Mouse (Mus musculus): ENCODE results near the gene Srsf6. TPM values are rescaled to one million over a fixed set of nuclear protein-coding genes. Genes with fewer than 3 reads are reported as not detected.
A peak's percentile ranks its signal among the peaks of the same experiment; 100 is the strongest.

Gene Srsf6
- polyA plus RNA-seq, 1 experiment from 2014 or later = 138 TPM

DNA sequence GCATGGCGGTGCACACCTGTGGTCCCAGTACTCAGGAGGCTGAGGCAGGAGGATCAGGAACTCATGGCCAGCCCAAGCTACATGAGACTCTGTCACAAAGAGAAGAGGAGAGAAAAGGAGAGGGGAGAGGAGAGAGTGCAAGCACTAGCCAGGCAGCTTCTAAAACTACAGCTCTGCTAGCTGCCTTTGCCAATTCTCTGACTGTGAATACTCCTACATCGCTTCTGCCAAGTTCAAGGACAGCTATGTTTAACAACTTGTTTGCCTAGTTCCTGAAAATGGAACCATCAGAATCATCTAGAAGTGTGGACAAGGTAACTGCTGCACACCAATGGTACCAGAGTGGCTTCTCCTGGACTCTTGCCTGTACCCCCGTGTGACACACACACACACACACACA lies 17.3 kb upstream of the Srsf6 start:
- H3K27ac ChIP-seq = no peak overlapping the region
- H3K4me1 ChIP-seq (replicated peaks) = no peaks in the 10 kb centered on the region
- no peak overlapping the region for H3K4me3 ChIP-seq (replicated peaks)
- no peak overlapping the region for H3K4me2 ChIP-seq
- ATAC-seq (ENCODE audit: low read depth) (no peak), DNase-seq (no peak)
- H3K9ac ChIP-seq = no peak overlapping the region
- WGBS (ENCODE audit: insufficient replicate concordance) = 53% methylated on average over 3 of the region's 3 CpGs
- H3K9me3 ChIP-seq (replicated peaks) = no peaks in the 10 kb centered on the region
- H3K36me3 ChIP-seq = no peaks in the 10 kb centered on the region
- H3K27me3 ChIP-seq = 0 out of 2 replicates have a peak, but pooled peaks cover 5% of the 10 kb centered on the region

GRCm38 (mm10) chr2:162914519-162914918 lies 16.8 kb upstream of the Srsf6 start:
- Histone ChIP-seq H3K4me3 (replicated peaks) (no peak overlapping the region), H3K27me3 (0 out of 2 replicates have a peak, but pooled peaks cover 5% of the 10 kb centered on the region), H3K36me3 (no peaks in the 10 kb centered on the region), H3K27ac (no peak overlapping the region), H3K9ac (no peak overlapping the region), H3K4me1 (replicated peaks) (no peaks in the 10 kb centered on the region), H3K9me3 (replicated peaks) (no peaks in the 10 kb centered on the region), H3K4me2 (no peak overlapping the region)
- ATAC-seq (ENCODE audit: low read depth) (no peak), DNase-seq (no peak)
- WGBS (ENCODE audit: insufficient replicate concordance) = 51% methylated on average over 2 of the region's 2 CpGs

DNA sequence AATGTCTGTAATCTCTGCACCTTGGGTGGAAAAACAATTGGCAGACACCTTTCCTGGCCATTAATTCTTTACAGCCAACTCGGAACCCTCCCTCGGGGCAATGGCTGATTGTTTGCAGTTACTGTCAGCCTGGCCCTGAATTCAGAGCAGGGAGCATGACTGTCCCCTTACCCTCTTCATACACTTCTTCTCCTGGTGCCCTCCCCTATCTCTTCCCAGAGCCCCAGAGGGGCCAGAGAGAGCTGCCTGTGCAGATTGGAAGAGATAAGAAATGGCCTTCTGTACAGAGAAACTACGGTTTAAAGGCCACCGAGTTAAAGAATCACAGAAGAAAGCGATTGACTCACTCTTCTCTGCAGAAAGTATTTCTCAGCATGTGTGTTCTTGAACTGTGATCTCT lies 11.4 kb upstream of the Srsf6 start:
- Histone ChIP-seq H3K4me1 (replicated peaks) (no peaks in the 10 kb centered on the region), H3K36me3 (no peaks in the 10 kb centered on the region), H3K27me3 (0 out of 2 replicates have a peak, but pooled peaks cover 3% of the 10 kb centered on the region), H3K4me2 (no peak overlapping the region), H3K9ac (no peak overlapping the region), H3K4me3 (replicated peaks) (no peak overlapping the region), H3K9me3 (replicated peaks) (no peaks in the 10 kb centered on the region), H3K27ac (no peak overlapping the region)
- ATAC-seq (ENCODE audit: low read depth) (no peak), DNase-seq (no peak)
- 46% methylated on average over 5 of the region's 5 CpGs for WGBS (ENCODE audit: insufficient replicate concordance)

- Histone ChIP-seq H3K4me2 (no peak overlapping the region), H3K27me3 (0 out of 2 replicates have a peak, but pooled peaks cover 3% of the 10 kb centered on the region), H3K36me3 (no peaks in the 10 kb centered on the region), H3K9me3 (replicated peaks) (0 out of 2 replicates have a peak, but pooled peaks cover 4% of the 10 kb centered on the region), H3K4me1 (replicated peaks) (no peaks in the 10 kb centered on the region), H3K4me3 (replicated peaks) (no peak overlapping the region), H3K27ac (no peak overlapping the region), H3K9ac (no peak overlapping the region)
- DNase-seq (no peak), ATAC-seq (ENCODE audit: low read depth) (no peak)
- 4% methylated on average over 6 of the region's 6 CpGs for WGBS (ENCODE audit: insufficient replicate concordance)
Measured at GRCm38 (mm10) chr2:162922183-162922582, 9.1 kb upstream of the Srsf6 start.

DNA sequence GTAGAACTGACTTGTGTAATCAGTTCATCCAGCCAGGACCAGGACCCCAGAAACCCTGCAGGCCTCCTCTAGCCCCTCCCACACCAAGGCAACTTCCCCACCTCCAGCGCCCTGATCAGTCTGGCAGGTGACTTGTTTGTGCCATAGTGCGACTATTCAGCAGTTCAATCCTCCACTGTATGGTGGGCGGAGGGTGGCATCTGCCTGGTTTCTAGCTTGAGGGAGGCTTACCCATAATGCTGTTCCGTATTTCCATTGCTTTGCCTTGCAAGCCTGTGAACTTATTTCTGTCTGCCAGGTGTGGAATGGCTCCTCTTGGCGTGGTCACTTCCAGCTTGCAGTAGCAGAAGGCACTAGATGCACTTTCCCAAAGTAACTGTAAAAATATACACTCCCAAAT lies 8.5 kb upstream of the Srsf6 start:
- H3K9ac ChIP-seq = no peak overlapping the region
- peaks cover 2% of the 10 kb centered on the region for H3K4me1 ChIP-seq (replicated peaks)
- no peaks in the 10 kb centered on the region for H3K36me3 ChIP-seq
- H3K4me2 ChIP-seq = no peak overlapping the region
- no peak overlapping the region for H3K4me3 ChIP-seq (replicated peaks)
- ATAC-seq (ENCODE audit: low read depth) (peak; percentile 33), DNase-seq (no peak)
- H3K9me3 ChIP-seq (replicated peaks) = 0 out of 2 replicates have a peak, but pooled peaks cover 4% of the 10 kb centered on the region
- whole genome bisulfite sequencing (ENCODE audit: insufficient replicate concordance) = 72% methylated on average over 5 of the region's 5 CpGs
- no peak overlapping the region for H3K27ac ChIP-seq
- H3K27me3 ChIP-seq = no peaks in the 10 kb centered on the region

DNA sequence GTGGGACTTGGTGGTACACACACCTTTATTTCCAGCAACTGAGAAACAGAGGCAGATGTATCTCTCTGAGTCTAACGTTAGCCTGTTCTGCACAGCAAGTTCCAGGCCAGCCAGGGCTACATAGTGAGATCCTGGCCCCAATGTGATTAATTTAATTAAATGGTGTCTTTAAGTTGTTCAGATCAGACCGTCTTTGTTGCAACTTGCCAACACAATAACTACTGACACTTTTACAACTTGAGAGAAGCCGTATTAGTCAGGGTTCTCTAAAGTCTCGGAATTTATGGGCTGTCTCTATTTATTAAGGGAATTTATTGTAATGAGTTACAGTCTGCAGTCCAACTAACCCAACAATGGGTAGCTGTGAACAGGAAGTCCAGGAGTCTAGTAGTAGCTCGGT lies 7.2 kb upstream of the Srsf6 start:
- H3K27ac ChIP-seq = no peak overlapping the region
- peaks cover 11% of the 10 kb centered on the region for H3K4me1 ChIP-seq (replicated peaks)
- ATAC-seq (ENCODE audit: low read depth) (no peak), DNase-seq (no peak)
- no peak overlapping the region for H3K9ac ChIP-seq
- H3K27me3 ChIP-seq = no peaks in the 10 kb centered on the region
- H3K4me2 ChIP-seq = no peak overlapping the region
- 66% methylated on average over 5 of the region's 5 CpGs for WGBS (ENCODE audit: insufficient replicate concordance)
- 0 out of 2 replicates have a peak, but pooled peaks cover 4% of the 10 kb centered on the region for H3K9me3 ChIP-seq (replicated peaks)
- H3K4me3 ChIP-seq (replicated peaks) = no peak overlapping the region
- no peaks in the 10 kb centered on the region for H3K36me3 ChIP-seq

GRCm38 (mm10) chr2:162927918-162928585 lies 3.3 kb upstream of the Srsf6 start:
- peaks cover 32% of the 10 kb centered on the region for H3K4me1 ChIP-seq (replicated peaks)
- no peak overlapping the region for H3K9ac ChIP-seq
- DNase-seq (no peak), ATAC-seq (ENCODE audit: low read depth) (no peak)
- WGBS (ENCODE audit: insufficient replicate concordance) = 36% methylated on average over 3 of the region's 3 CpGs
- no peaks in the 10 kb centered on the region for H3K27me3 ChIP-seq
- H3K4me3 ChIP-seq (replicated peaks) = no peak overlapping the region
- 0 out of 2 replicates have a peak, but pooled peaks cover 4% of the 10 kb centered on the region for H3K9me3 ChIP-seq (replicated peaks)
- no peak overlapping the region for H3K4me2 ChIP-seq
- no peak overlapping the region for H3K27ac ChIP-seq
- H3K36me3 ChIP-seq = peaks cover 6% of the 10 kb centered on the region

GRCm38 (mm10) chr2:162929704-162930103 lies 1.6 kb upstream of the Srsf6 start:
- peaks cover 45% of the 10 kb centered on the region for H3K4me1 ChIP-seq (replicated peaks)
- H3K27ac ChIP-seq = no peak overlapping the region
- H3K4me2 ChIP-seq = peak overlapping the region; percentile 82
- H3K4me3 ChIP-seq (replicated peaks) = 0 out of 2 replicates have a peak overlapping the region, but pooled peaks have one; percentile 98
- 66% methylated on average over 3 of the region's 3 CpGs for WGBS (ENCODE audit: insufficient replicate concordance)
- H3K9ac ChIP-seq = peak overlapping the region; percentile 99; the same call in 1 of the 2 replicates
- DNase-seq = no peak
- no peak for ATAC-seq (ENCODE audit: low read depth)
- 0 out of 2 replicates have a peak, but pooled peaks cover 4% of the 10 kb centered on the region for H3K9me3 ChIP-seq (replicated peaks)
- peaks cover 22% of the 10 kb centered on the region for H3K36me3 ChIP-seq
- H3K27me3 ChIP-seq = no peaks in the 10 kb centered on the region

GRCm38 (mm10) chr2:162930516-162931122 lies 709 bp upstream of the Srsf6 start:
- Histone ChIP-seq H3K9ac (peak overlapping the region; percentile 99), H3K4me1 (replicated peaks) (peaks cover 45% of the 10 kb centered on the region), H3K4me2 (peak overlapping the region; percentile 82), H3K4me3 (replicated peaks) (peak overlapping the region; percentile 98), H3K27ac (peak overlapping the region; percentile 93), H3K36me3 (peaks cover 31% of the 10 kb centered on the region), H3K9me3 (replicated peaks) (0 out of 2 replicates have a peak, but pooled peaks cover 4% of the 10 kb centered on the region), H3K27me3 (no peaks in the 10 kb centered on the region)
- ATAC-seq (ENCODE audit: low read depth) (peak; percentile 4; the same call in 1 of the 2 replicates), DNase-seq (no peak)
- 1% methylated on average over 18 of the region's 18 CpGs for WGBS (ENCODE audit: insufficient replicate concordance)

GRCm38 (mm10) chr2:162931674-162932650 lies 634 bp downstream of the Srsf6 start:
- ATAC-seq (ENCODE audit: low read depth) = peak; percentile 62
- Histone ChIP-seq H3K27me3 (no peaks in the 10 kb centered on the region), H3K9me3 (replicated peaks) (no peaks in the 10 kb centered on the region), H3K27ac (peak overlapping the region; percentile 93), H3K4me3 (replicated peaks) (peak overlapping the region; percentile 98), H3K4me1 (replicated peaks) (peaks cover 50% of the 10 kb centered on the region), H3K36me3 (peaks cover 44% of the 10 kb centered on the region), H3K9ac (peak overlapping the region; percentile 99), H3K4me2 (peak overlapping the region; percentile 82)
- WGBS (ENCODE audit: insufficient replicate concordance) = under 1% methylated on average over 94 of the region's 103 CpGs
- peak; percentile 57 for DNase-seq

- H3K9me3 ChIP-seq (replicated peaks) = no peaks in the 10 kb centered on the region
- no peak for ATAC-seq (ENCODE audit: low read depth)
- peak overlapping the region; percentile 98 for H3K4me3 ChIP-seq (replicated peaks)
- no peak for DNase-seq
- H3K36me3 ChIP-seq = peaks cover 51% of the 10 kb centered on the region
- 51% methylated on average over 4 of the region's 4 CpGs for WGBS (ENCODE audit: insufficient replicate concordance)
- H3K9ac ChIP-seq = peak overlapping the region; percentile 99
- no peaks in the 10 kb centered on the region for H3K27me3 ChIP-seq
- peak overlapping the region; percentile 82 for H3K4me2 ChIP-seq
- H3K27ac ChIP-seq = peak overlapping the region; percentile 93
- peaks cover 49% of the 10 kb centered on the region for H3K4me1 ChIP-seq (replicated peaks)
Measured at GRCm38 (mm10) chr2:162932706-162933105, 1.4 kb downstream of the Srsf6 start.
